Mouse (Mus musculus) intestine, postnatal 0 days (tissue): ENCODE results near the gene Thbs2. TPM values are rescaled to one million over a fixed set of nuclear protein-coding genes. Genes with fewer than 3 reads are reported as not detected.

Experiments used
- ATAC-seq: fragments of 200-750 bp; cut with Nextera tagmentation; 2 replicates; pipeline ENCODE4 v1.8.0; 2017; ENCODE audit warnings: mild to moderate bottlenecking, moderate TSS enrichment, moderate library complexity
- H3K27ac ChIP-seq: fragments of 300-500 bp; sonication (generic); 2 replicates; pipeline ENCODE4 v1.5.1; 2014; ENCODE audit warnings: mild to moderate bottlenecking, low read depth, low read length, moderate library complexity
- H3K27me3 ChIP-seq: fragments of 300-500 bp; sonication (generic); replicated peaks from 2 replicates; pipeline ENCODE4 v1.6.1; 2014; ENCODE audit warnings: low read length, mixed read lengths; ENCODE audit not compliant: control insufficient read depth, insufficient read depth
- H3K36me3 ChIP-seq: fragments of 300-500 bp; sonication (generic); 2 replicates; pipeline ENCODE4 v1.6.1; 2014; ENCODE audit warnings: mild to moderate bottlenecking, moderate library complexity; ENCODE audit not compliant: control insufficient read depth, insufficient read depth
- H3K4me1 ChIP-seq: fragments of 300-500 bp; sonication (generic); replicated peaks from 2 replicates; pipeline ENCODE4 v1.6.1; 2014; ENCODE audit warnings: antibody characterized with exemption, low read length, mixed read lengths; ENCODE audit not compliant: control insufficient read depth, insufficient read depth
- H3K4me2 ChIP-seq: fragments of 300-500 bp; sonication (generic); replicated peaks from 2 replicates; pipeline ENCODE4 v1.6.1; 2014; ENCODE audit warnings: low read depth, mild to moderate bottlenecking, moderate library complexity
- H3K4me3 ChIP-seq: fragments of 300-500 bp; sonication (generic); 2 replicates; pipeline ENCODE4 v1.5.1; 2014; ENCODE audit warnings: low read depth, low read length
- H3K9ac ChIP-seq: fragments of 300-500 bp; sonication (generic); 2 replicates; pipeline ENCODE4 v1.6.1; 2014; ENCODE audit warnings: mild to moderate bottlenecking, low read depth, low read length
- H3K9me3 ChIP-seq: fragments of 300-500 bp; sonication (generic); 2 replicates; pipeline ENCODE4 v1.6.1; 2016; ENCODE audit warnings: mixed run types; ENCODE audit not compliant: control insufficient read depth
- CTCF ChIP-seq: sonication (generic); IDR thresholded peaks from 2 replicates; pipeline ENCODE4 v1.5.1; 2016; ENCODE audit warnings: low read depth, mild to moderate bottlenecking, control low read depth, antibody characterized with exemption, moderate library complexity
- WGBS: fragments of 180-500 bp; shearing (Covaris S2); extraction: QIAGEN DNeasy Blood & Tissue Kit; methylation state at CpG from one replicate; pipeline ENCODE4 v1.1.7; 2014; 5-methylcytosine and 5-hydroxymethylcytosine counted together
- polyA plus RNA-seq: library from polyadenylated mRNA; unstranded; fragments of >200 nt; fragmentation: Nextera tagmentation; extraction: Ambion mirVana; gene quantifications from 2 replicates; pipeline ENCODE4 v1.2.1, GENCODE M21; 2015

Thbs2 gene
- polyA plus RNA-seq, 1 experiment from 2014 or later: 20.5 TPM

- Histone ChIP-seq H3K36me3 (no peaks in the 10 kb centered on the region), H3K4me3 (no peak overlapping the region), H3K27me3 (no peaks in the 10 kb centered on the region), H3K4me2 (no peak overlapping the region), H3K4me1 (no peaks in the 10 kb centered on the region), H3K27ac (no peak overlapping the region), H3K9ac (no peak overlapping the region), H3K9me3 (no peaks in the 10 kb centered on the region)
- no peak for TF ChIP-seq CTCF
- 81% methylated on average over 3 of the region's 3 CpGs for WGBS
- no peak for ATAC-seq
These were observed 17.7 kb upstream of the Thbs2 start for GRCm38 (mm10) chr17:14711784-14712183.

- no peaks in the 10 kb centered on the region for H3K9me3 ChIP-seq
- H3K36me3 ChIP-seq: no peaks in the 10 kb centered on the region
- no peaks in the 10 kb centered on the region for H3K4me1 ChIP-seq
- no peak overlapping the region for H3K27ac ChIP-seq
- no peak overlapping the region for H3K9ac ChIP-seq
- H3K4me3 ChIP-seq: no peak overlapping the region
- 86% methylated on average over 3 of the region's 3 CpGs for WGBS
- no peak for TF ChIP-seq CTCF
- H3K4me2 ChIP-seq: no peak overlapping the region
- no peaks in the 10 kb centered on the region for H3K27me3 ChIP-seq
- no peak for ATAC-seq
These were observed 17.0 kb upstream of the Thbs2 start for GRCm38 (mm10) chr17:14711032-14711431.

- no peaks in the 10 kb centered on the region for H3K27me3 ChIP-seq
- no peak overlapping the region for H3K27ac ChIP-seq
- no peak overlapping the region for H3K9ac ChIP-seq
- H3K36me3 ChIP-seq: no peaks in the 10 kb centered on the region
- WGBS: 83% methylated on average over 4 of the region's 4 CpGs
- no peak for TF ChIP-seq CTCF
- H3K4me3 ChIP-seq: no peak overlapping the region
- no peak overlapping the region for H3K4me2 ChIP-seq
- no peaks in the 10 kb centered on the region for H3K9me3 ChIP-seq
- no peak for ATAC-seq
- no peaks in the 10 kb centered on the region for H3K4me1 ChIP-seq
These were observed 12.0 kb upstream of the Thbs2 start for GRCm38 (mm10) chr17:14706066-14706465.

GRCm38 (mm10) chr17:14705466-14705865 lies 11.4 kb upstream of the Thbs2 start:
- H3K36me3 ChIP-seq: no peaks in the 10 kb centered on the region
- no peak overlapping the region for H3K4me2 ChIP-seq
- H3K27ac ChIP-seq: no peak overlapping the region
- 83% methylated on average over 2 of the region's 2 CpGs for WGBS
- H3K27me3 ChIP-seq: no peaks in the 10 kb centered on the region
- H3K9ac ChIP-seq: no peak overlapping the region
- no peak overlapping the region for H3K4me3 ChIP-seq
- H3K4me1 ChIP-seq: no peaks in the 10 kb centered on the region
- H3K9me3 ChIP-seq: no peaks in the 10 kb centered on the region
- no peak for ATAC-seq
- no peak for TF ChIP-seq CTCF

GRCm38 (mm10) chr17:14703771-14704170 lies 9.7 kb upstream of the Thbs2 start:
- Histone ChIP-seq H3K27ac (no peak overlapping the region), H3K9ac (no peak overlapping the region), H3K4me3 (no peak overlapping the region), H3K36me3 (no peaks in the 10 kb centered on the region), H3K4me2 (no peak overlapping the region), H3K4me1 (no peaks in the 10 kb centered on the region), H3K9me3 (no peaks in the 10 kb centered on the region), H3K27me3 (no peaks in the 10 kb centered on the region)
- no peak for TF ChIP-seq CTCF
- 66% methylated on average over 6 of the region's 6 CpGs for WGBS
- ATAC-seq: no peak

GRCm38 (mm10) chr17:14703268-14703667 lies 9.2 kb upstream of the Thbs2 start:
- Histone ChIP-seq H3K36me3 (no peaks in the 10 kb centered on the region), H3K27me3 (no peaks in the 10 kb centered on the region), H3K27ac (no peak overlapping the region), H3K9me3 (no peaks in the 10 kb centered on the region), H3K4me1 (no peaks in the 10 kb centered on the region), H3K4me2 (no peak overlapping the region), H3K4me3 (no peak overlapping the region), H3K9ac (no peak overlapping the region)
- no peak for TF ChIP-seq CTCF
- ATAC-seq: no peak
- 35% methylated on average over 4 of the region's 4 CpGs for WGBS

- Histone ChIP-seq H3K4me2 (no peak overlapping the region), H3K9me3 (no peaks in the 10 kb centered on the region), H3K4me3 (no peak overlapping the region), H3K27ac (no peak overlapping the region), H3K36me3 (no peaks in the 10 kb centered on the region), H3K9ac (no peak overlapping the region), H3K27me3 (no peaks in the 10 kb centered on the region), H3K4me1 (no peaks in the 10 kb centered on the region)
- no peak for ATAC-seq
- WGBS: 44% methylated on average over 3 of the region's 3 CpGs
- TF ChIP-seq CTCF: no peak
These were observed 8.7 kb upstream of the Thbs2 start for GRCm38 (mm10) chr17:14702701-14703100.
